9 mouse cellular contexts compared by ENCODE assay signal in the genomic region with DNA sequence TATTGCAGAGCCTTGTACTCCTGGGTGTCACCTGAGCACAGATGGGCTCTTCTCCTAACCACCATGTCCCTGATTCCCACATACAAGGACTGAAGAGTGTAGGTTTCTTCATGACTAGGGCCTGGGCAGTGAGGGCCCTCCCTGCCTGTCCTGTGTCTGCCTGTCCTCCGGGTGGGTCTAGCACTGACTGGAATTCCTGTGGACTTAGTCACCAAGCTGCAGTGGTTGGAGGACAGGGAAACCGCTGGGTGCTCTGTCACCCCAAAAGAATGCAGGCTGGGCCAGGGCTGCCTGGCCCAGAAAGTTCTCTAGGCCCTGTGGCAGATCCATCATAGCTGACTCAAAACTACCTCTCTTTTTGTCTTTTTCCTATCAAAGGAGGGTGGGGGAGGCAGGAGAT.
A peak's percentile ranks its signal among the peaks of the same experiment; 100 is the strongest.
DNase-seq lines count a peak whose midpoint lies in the region; ATAC-seq and TF ChIP-seq lines count a peak whose summit lies in the region.
"Had no signal": no experiment of that assay in that cellular context is flagged by ENCODE, and none has a peak within 500 bp of the region (broad histone marks: within the 10 kb centered on the region; RNA-seq: fewer than 3 reads in every experiment).

No protein-coding gene starts in this region.

- H3K79me2 ChIP-seq in myocyte (ENCODE audit: control insufficient read depth, insufficient read depth), result peaks cover 45% of the 10 kb centered on the region

- peak overlapping the region; percentile 89 for H3K4me2 ChIP-seq in myocyte (ENCODE audit: low read depth)
- H3K4me2 ChIP-seq: hindbrain, embryonic 12.5 days had no signal

- no peak overlapping the region for H3ac ChIP-seq in myocyte (ENCODE audit: control insufficient read depth, insufficient read length)

- no peaks in the 10 kb centered on the region for H3K36me3 ChIP-seq in myocyte (ENCODE audit: control insufficient read depth, insufficient read depth)
- H3K36me3 ChIP-seq: hindbrain, embryonic 12.5 days had no signal

- ATAC-seq in CD4-positive, CD25-positive, alpha-beta regulatory T cell, adult 4 months, result no peak

- peak; percentile 39 for TF ChIP-seq POLR2A in myocyte (IDR thresholded peaks at IDR 0.05; ENCODE audit: insufficient read length, low read depth)

- H3K27me3 ChIP-seq in myocyte (ENCODE audit: control insufficient read depth, insufficient read depth, insufficient read length), result no peaks in the 10 kb centered on the region
- H3K27me3 ChIP-seq: hindbrain, embryonic 12.5 days had no signal

- peak; percentile 87 for DNase-seq in adrenal gland, adult 8-10 months
- DNase-seq in gastrocnemius, postnatal 14 days, result peak; percentile 49
- peak; percentile 44 for DNase-seq in kidney, adult 9 months
- no peak for DNase-seq in cerebellum, adult 9-11 months
- DNase-seq in c-Kit-positive CD71-positive TER-119-positive erythroid progenitor cells, embryonic 14.5 days (ENCODE audit: low spot score), result no peak
- DNase-seq: thymus, postnatal 25 days had no signal

- H3K4me3 ChIP-seq in myocyte, result peak overlapping the region; percentile 4
- H3K4me3 ChIP-seq: hindbrain, embryonic 12.5 days had no signal

- intact Hi-C loops in gastrocnemius, postnatal 14 days (cut with DNase I; ENCODE audit: low total_unique reads), result no loop called here

TF ChIP-seq in myocyte, 11 proteins besides CTCF, POLR2A, EP300 and RAD21:
- TF ChIP-seq CEBPB (IDR thresholded peaks at IDR 0.05; ENCODE audit: insufficient read depth, poor library complexity, severe bottlenecking) (no peak), MYOG (IDR thresholded peaks at IDR 0.05; ENCODE audit: control insufficient read depth in 1 of 3, insufficient read depth in 1 of 3, insufficient read length in 2 of 3, low read depth in 2 of 3) (peak in 1 of 3 experiments; percentile 52), E2F4 (IDR thresholded peaks at IDR 0.05; ENCODE audit: insufficient read depth) (no peak), TCF12 (IDR thresholded peaks at IDR 0.05; ENCODE audit: insufficient read depth, poor library complexity, severe bottlenecking) (no peak)

Comparison
In these comparisons a context has a peak if more than half of its experiments do, and no peak if none do; other contexts are left out.
1. DNase-seq: peak in adrenal gland, adult 8-10 months (single experiment), gastrocnemius, postnatal 14 days (single experiment) and kidney, adult 9 months (single experiment); none in cerebellum, adult 9-11 months (single experiment) and c-Kit-positive CD71-positive TER-119-positive erythroid progenitor cells, embryonic 14.5 days (single experiment).